Mouse (Mus musculus): ENCODE results near the gene Eml4. TPM values are rescaled to one million over a fixed set of nuclear protein-coding genes. Genes with fewer than 3 reads are reported as not detected.

Gene Eml4
- polyA plus RNA-seq, 1 experiment from 2014 or later, result 15.4 TPM

DNA sequence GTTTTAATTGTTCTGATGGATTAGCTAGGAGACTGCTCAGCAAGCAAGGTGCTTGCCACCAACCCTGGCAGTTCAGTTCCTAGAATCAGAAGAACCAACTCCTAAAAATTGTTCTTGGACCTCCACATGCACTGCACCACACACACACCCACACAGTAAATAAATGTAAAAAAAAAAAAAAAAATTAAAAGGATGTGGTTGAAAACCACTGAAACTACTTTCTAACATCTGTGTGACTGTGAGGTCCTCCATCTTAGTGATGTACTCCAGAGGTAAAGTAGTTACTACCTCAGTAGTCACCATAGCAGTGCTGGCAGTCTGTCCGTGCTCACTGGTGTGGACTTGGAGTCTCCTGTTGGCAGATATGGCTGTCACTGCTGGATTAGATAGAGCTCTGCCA lies 106.5 kb downstream of the Eml4 start:
- Histone ChIP-seq H3K9me3 (no peaks in the 10 kb centered on the region), H3K27ac (replicated peaks) (no peak overlapping the region), H3K4me1 (no peaks in the 10 kb centered on the region), H3K4me3 (no peak overlapping the region), H3K27me3 (replicated peaks) (no peaks in the 10 kb centered on the region), H3K36me3 (peaks cover 96% of the 10 kb centered on the region), H3K4me2 (no peak overlapping the region), H3K9ac (no peak overlapping the region)
- WGBS, result 65% methylated on average over 1 of the region's 1 CpGs
- no peak for ATAC-seq (ENCODE audit: extremely low read depth, insufficient number of reproducible peaks, low FRiP score, low TSS enrichment)

- no peak overlapping the region for H3K27ac ChIP-seq (replicated peaks)
- no peaks in the 10 kb centered on the region for H3K4me1 ChIP-seq
- H3K36me3 ChIP-seq, result peaks cover 91% of the 10 kb centered on the region
- H3K27me3 ChIP-seq (replicated peaks), result no peaks in the 10 kb centered on the region
- no peak overlapping the region for H3K4me3 ChIP-seq
- no peak overlapping the region for H3K4me2 ChIP-seq
- H3K9ac ChIP-seq, result no peak overlapping the region
- 94% methylated on average over 5 of the region's 5 CpGs for WGBS
- no peak for ATAC-seq (ENCODE audit: extremely low read depth, insufficient number of reproducible peaks, low FRiP score, low TSS enrichment)
- H3K9me3 ChIP-seq, result no peaks in the 10 kb centered on the region
Measured at GRCm38 (mm10) chr17:83465969-83466368, 115.2 kb downstream of the Eml4 start.

- peaks cover 91% of the 10 kb centered on the region for H3K36me3 ChIP-seq
- H3K4me3 ChIP-seq, result no peak overlapping the region
- no peak overlapping the region for H3K9ac ChIP-seq
- no peak overlapping the region for H3K4me2 ChIP-seq
- no peaks in the 10 kb centered on the region for H3K9me3 ChIP-seq
- no peak overlapping the region for H3K27ac ChIP-seq (replicated peaks)
- no peak for ATAC-seq (ENCODE audit: extremely low read depth, insufficient number of reproducible peaks, low FRiP score, low TSS enrichment)
- no peaks in the 10 kb centered on the region for H3K4me1 ChIP-seq
- 71% methylated on average over 6 of the region's 6 CpGs for WGBS
- no peaks in the 10 kb centered on the region for H3K27me3 ChIP-seq (replicated peaks)
Measured at GRCm38 (mm10) chr17:83466697-83467251, 116.0 kb downstream of the Eml4 start.

- Histone ChIP-seq H3K36me3 (peaks cover 93% of the 10 kb centered on the region), H3K4me3 (no peak overlapping the region), H3K4me1 (no peaks in the 10 kb centered on the region), H3K9me3 (no peaks in the 10 kb centered on the region), H3K9ac (no peak overlapping the region), H3K4me2 (no peak overlapping the region), H3K27ac (replicated peaks) (no peak overlapping the region), H3K27me3 (replicated peaks) (no peaks in the 10 kb centered on the region)
- no peak for ATAC-seq (ENCODE audit: extremely low read depth, insufficient number of reproducible peaks, low FRiP score, low TSS enrichment)
- WGBS, result 92% methylated on average over 2 of the region's 2 CpGs
Measured at GRCm38 (mm10) chr17:83469586-83469985, 118.9 kb downstream of the Eml4 start.

DNA sequence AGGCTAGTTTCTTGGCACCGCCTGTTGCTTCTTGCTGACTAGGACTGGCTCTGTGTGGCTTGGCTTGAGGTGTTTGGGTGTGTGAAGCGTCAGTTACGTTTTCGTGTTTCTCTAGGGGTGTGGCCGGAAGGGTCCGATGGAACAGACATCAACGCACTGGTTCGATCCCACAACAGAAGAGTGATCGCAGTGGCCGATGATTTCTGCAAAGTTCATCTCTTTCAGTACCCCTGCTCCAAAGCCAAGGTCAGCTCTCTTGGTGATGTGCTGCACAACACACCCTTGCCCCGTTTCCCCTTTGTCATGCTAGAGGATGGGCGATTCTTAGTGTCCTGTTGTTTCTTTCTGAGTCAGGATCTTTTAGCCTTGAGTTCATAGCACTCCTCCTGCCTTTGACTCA lies 126.4 kb downstream of the Eml4 start:
- ATAC-seq (ENCODE audit: extremely low read depth, insufficient number of reproducible peaks, low FRiP score, low TSS enrichment), result no peak
- no peak overlapping the region for H3K9ac ChIP-seq
- no peak overlapping the region for H3K4me3 ChIP-seq
- no peaks in the 10 kb centered on the region for H3K9me3 ChIP-seq
- 94% methylated on average over 12 of the region's 12 CpGs for WGBS
- H3K36me3 ChIP-seq, result peaks cover 96% of the 10 kb centered on the region
- no peaks in the 10 kb centered on the region for H3K4me1 ChIP-seq
- H3K27ac ChIP-seq (replicated peaks), result no peak overlapping the region
- no peak overlapping the region for H3K4me2 ChIP-seq
- H3K27me3 ChIP-seq (replicated peaks), result no peaks in the 10 kb centered on the region

- Histone ChIP-seq H3K27ac (replicated peaks) (no peak overlapping the region), H3K4me3 (no peak overlapping the region), H3K9me3 (no peaks in the 10 kb centered on the region), H3K4me1 (no peaks in the 10 kb centered on the region), H3K9ac (no peak overlapping the region), H3K27me3 (replicated peaks) (no peaks in the 10 kb centered on the region), H3K36me3 (peaks cover 59% of the 10 kb centered on the region), H3K4me2 (no peak overlapping the region)
- no peak for ATAC-seq (ENCODE audit: extremely low read depth, insufficient number of reproducible peaks, low FRiP score, low TSS enrichment)
- 80% methylated on average over 7 of the region's 7 CpGs for WGBS
Measured at GRCm38 (mm10) chr17:83481551-83481950, 130.8 kb downstream of the Eml4 start.

GRCm38 (mm10) chr17:83482817-83483536 lies 132.2 kb downstream of the Eml4 start:
- Histone ChIP-seq H3K9me3 (no peaks in the 10 kb centered on the region), H3K4me1 (no peaks in the 10 kb centered on the region), H3K36me3 (peaks cover 45% of the 10 kb centered on the region), H3K4me3 (no peak overlapping the region), H3K9ac (no peak overlapping the region), H3K27me3 (replicated peaks) (no peaks in the 10 kb centered on the region), H3K4me2 (no peak overlapping the region), H3K27ac (replicated peaks) (no peak overlapping the region)
- 84% methylated on average over 7 of the region's 7 CpGs for WGBS
- ATAC-seq (ENCODE audit: extremely low read depth, insufficient number of reproducible peaks, low FRiP score, low TSS enrichment), result no peak

DNA sequence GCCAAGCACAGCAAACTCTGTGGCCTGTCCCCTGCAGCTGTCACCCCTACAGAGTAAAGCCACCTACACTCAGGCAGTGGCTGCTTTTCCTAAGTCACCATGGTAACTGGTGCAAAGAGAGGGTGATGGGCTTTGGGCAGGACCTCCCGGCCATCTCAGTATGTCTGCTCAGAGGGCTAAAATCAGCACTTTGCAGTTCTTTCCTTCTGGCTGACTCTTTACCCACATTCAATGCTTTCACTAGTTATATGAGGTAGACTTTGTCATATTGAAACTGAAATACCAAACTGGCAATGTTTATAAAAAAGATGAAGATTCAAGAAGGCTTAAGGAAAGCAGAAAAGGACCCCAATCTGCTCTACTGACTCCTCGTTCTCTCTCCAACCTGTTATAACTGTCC lies 133.1 kb downstream of the Eml4 start:
- Histone ChIP-seq H3K9ac (no peak overlapping the region), H3K9me3 (no peaks in the 10 kb centered on the region), H3K27me3 (replicated peaks) (no peaks in the 10 kb centered on the region), H3K4me1 (no peaks in the 10 kb centered on the region), H3K4me3 (no peak overlapping the region), H3K27ac (replicated peaks) (no peak overlapping the region), H3K36me3 (peaks cover 37% of the 10 kb centered on the region), H3K4me2 (no peak overlapping the region)
- ATAC-seq (ENCODE audit: extremely low read depth, insufficient number of reproducible peaks, low FRiP score, low TSS enrichment), result no peak
- WGBS, result 77% methylated on average over 2 of the region's 2 CpGs

DNA sequence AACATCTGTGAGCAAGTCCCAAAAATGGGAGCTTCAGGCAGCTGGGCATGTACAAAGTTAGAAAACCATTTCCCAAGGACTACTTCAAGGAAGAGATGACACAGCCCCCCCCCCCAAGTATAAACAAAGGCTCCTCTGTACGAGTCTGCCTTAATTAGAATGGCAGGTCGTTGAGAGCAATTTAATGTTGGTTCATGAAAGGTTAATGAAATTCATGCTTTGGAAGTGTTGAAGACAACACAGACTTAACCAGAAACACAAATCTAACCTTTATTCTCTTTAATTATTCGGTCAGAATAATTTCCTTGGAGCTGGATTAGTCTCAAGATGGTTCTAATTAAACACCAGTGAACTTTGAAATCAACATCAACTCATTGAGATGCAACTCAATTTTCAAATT lies 137.0 kb downstream of the Eml4 start:
- Histone ChIP-seq H3K4me3 (no peak overlapping the region), H3K9ac (no peak overlapping the region), H3K36me3 (peaks cover 14% of the 10 kb centered on the region), H3K4me2 (no peak overlapping the region), H3K4me1 (no peaks in the 10 kb centered on the region), H3K27ac (replicated peaks) (no peak overlapping the region), H3K27me3 (replicated peaks) (no peaks in the 10 kb centered on the region), H3K9me3 (peaks cover 5% of the 10 kb centered on the region)
- WGBS, result 73% methylated on average over 3 of the region's 3 CpGs
- no peak for ATAC-seq (ENCODE audit: extremely low read depth, insufficient number of reproducible peaks, low FRiP score, low TSS enrichment)

- no peak for ATAC-seq (ENCODE audit: extremely low read depth, insufficient number of reproducible peaks, low FRiP score, low TSS enrichment)
- 94% methylated on average over 5 of the region's 5 CpGs for WGBS
- Histone ChIP-seq H3K4me3 (no peak overlapping the region), H3K9ac (no peak overlapping the region), H3K27me3 (replicated peaks) (no peaks in the 10 kb centered on the region), H3K4me2 (no peak overlapping the region), H3K9me3 (peaks cover 24% of the 10 kb centered on the region), H3K27ac (replicated peaks) (no peak overlapping the region), H3K36me3 (peaks cover 82% of the 10 kb centered on the region), H3K4me1 (no peaks in the 10 kb centered on the region)
Measured at GRCm38 (mm10) chr17:83498889-83499288, 148.2 kb downstream of the Eml4 start.

DNA sequence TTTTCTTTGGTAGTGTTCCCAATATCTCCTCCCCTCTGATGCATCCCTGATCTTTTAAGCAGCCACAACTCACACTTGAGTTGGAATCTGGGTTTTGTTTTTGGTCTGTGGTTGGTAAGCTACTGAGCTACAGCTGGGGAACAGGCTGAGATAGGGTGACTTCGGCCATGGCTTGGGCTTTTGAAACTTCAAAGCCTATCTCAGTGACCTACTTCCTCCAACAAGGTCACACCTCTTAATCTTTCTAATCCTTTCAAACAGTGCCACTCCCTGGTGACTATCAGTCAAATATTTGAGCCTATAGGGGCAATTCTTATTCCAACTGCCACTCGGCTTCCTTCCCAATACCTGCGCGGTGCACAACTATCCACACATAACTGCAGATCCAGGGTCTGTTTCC lies 149.0 kb downstream of the Eml4 start:
- WGBS, result 78% methylated on average over 4 of the region's 4 CpGs
- Histone ChIP-seq H3K4me2 (no peak overlapping the region), H3K9me3 (peaks cover 24% of the 10 kb centered on the region), H3K4me1 (peaks cover 7% of the 10 kb centered on the region), H3K9ac (no peak overlapping the region), H3K27ac (replicated peaks) (no peak overlapping the region), H3K27me3 (replicated peaks) (no peaks in the 10 kb centered on the region), H3K4me3 (no peak overlapping the region), H3K36me3 (peaks cover 85% of the 10 kb centered on the region)
- no peak for ATAC-seq (ENCODE audit: extremely low read depth, insufficient number of reproducible peaks, low FRiP score, low TSS enrichment)

DNA sequence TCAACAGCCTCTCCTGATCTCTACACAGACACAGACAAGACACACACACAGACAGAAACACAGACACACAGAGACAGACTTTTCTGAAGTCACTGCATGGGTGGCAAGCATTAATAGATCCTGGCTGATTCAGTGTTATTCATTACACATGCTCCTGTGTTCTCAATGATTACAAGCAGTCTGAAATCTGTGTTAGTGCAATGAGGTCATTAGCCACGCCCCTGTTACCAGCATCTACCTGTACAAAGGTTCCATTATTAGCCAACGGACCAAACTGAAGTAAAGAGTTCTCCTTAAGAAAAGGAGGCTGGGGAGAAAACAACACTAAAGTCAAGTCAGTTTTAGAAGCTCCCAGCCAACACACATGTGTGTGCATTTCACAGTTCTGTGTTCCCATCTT lies 153.0 kb downstream of the Eml4 start:
- no peak overlapping the region for H3K27ac ChIP-seq (replicated peaks)
- peaks cover 5% of the 10 kb centered on the region; the same call in 1 of the 2 replicates for H3K9me3 ChIP-seq
- WGBS, result 83% methylated on average over 2 of the region's 2 CpGs
- H3K4me2 ChIP-seq, result no peak overlapping the region
- H3K36me3 ChIP-seq, result peaks cover 53% of the 10 kb centered on the region
- no peak overlapping the region for H3K9ac ChIP-seq
- H3K27me3 ChIP-seq (replicated peaks), result no peaks in the 10 kb centered on the region
- peaks cover 24% of the 10 kb centered on the region for H3K4me1 ChIP-seq
- ATAC-seq (ENCODE audit: extremely low read depth, insufficient number of reproducible peaks, low FRiP score, low TSS enrichment), result no peak
- no peak overlapping the region for H3K4me3 ChIP-seq
